Mouse (Mus musculus) olfactory bulb, adult 2 months (tissue): ENCODE measurements around the gene Fnbp1l. TPM values are rescaled to one million over a fixed set of nuclear protein-coding genes. Genes with fewer than 3 reads are reported as not detected.

Experiments used
- H3K27ac ChIP-seq: fragments of 200-500 bp; 2 replicates; pipeline ENCODE4 v1.5.1; 2012; ENCODE audit warnings: low read depth, low read length; ENCODE audit not compliant: insufficient read depth
- H3K4me1 ChIP-seq: fragments of 200-500 bp; 2 replicates; pipeline ENCODE4 v1.6.1; 2012; ENCODE audit warnings: low read length; ENCODE audit not compliant: control insufficient read depth, insufficient read depth
- H3K4me3 ChIP-seq: fragments of 200-500 bp; 2 replicates; pipeline ENCODE4 v1.5.1; 2012; ENCODE audit warnings: mild to moderate bottlenecking, low read depth, low read length, moderate library complexity; ENCODE audit not compliant: insufficient read depth
- CTCF ChIP-seq: fragments of 200-500 bp; IDR thresholded peaks from 2 replicates; pipeline ENCODE4 v1.5.1; 2012; ENCODE audit warnings: low read depth, mild to moderate bottlenecking, low read length, moderate library complexity; ENCODE audit not compliant: insufficient read depth
- POLR2A ChIP-seq: fragments of 200-500 bp; IDR thresholded peaks from 2 replicates; pipeline ENCODE4 v1.6.1; 2012; ENCODE audit warnings: mild to moderate bottlenecking, low read depth, low read length, moderate library complexity; ENCODE audit not compliant: insufficient read depth
- WGBS: fragments of 180-500 bp; shearing (Covaris S2); methylation state at CpG from one replicate; pipeline ENCODE4 v1.1.7; 2018; 5-methylcytosine and 5-hydroxymethylcytosine counted together
- polyA plus RNA-seq: library from polyadenylated mRNA; stranded (reverse); fragments of >200 nt; gene quantifications from 2 replicates; pipeline ENCODE4 v1.2.4, GENCODE M21; 2012; ENCODE audit warnings: low replicate concordance; ENCODE audit not compliant: missing spikeins, insufficient read depth, insufficient read length

Gene Fnbp1l
- polyA plus RNA-seq, 1 experiment: 787 TPM

DNA sequence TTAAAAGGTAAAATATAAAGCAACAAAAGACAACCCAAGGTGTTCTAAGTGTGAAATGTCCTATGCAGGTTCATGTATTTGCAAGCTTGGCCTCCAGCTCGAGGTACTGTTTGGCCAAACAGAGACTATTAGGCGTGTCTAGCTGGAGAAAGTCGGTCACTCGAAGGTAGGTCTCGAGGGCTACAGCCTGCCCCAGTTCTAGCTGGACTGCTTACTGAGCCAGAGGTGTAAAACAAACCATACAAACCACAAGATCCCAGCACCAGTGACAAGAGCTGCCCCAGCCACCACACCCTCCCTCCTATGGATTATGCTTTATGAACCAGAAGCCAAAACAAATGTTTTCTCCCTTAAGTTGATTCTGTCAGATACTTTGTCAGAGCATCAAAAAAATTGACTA is 7.8 kb downstream of the Fnbp1l start:
- no peak overlapping the region for H3K4me3 ChIP-seq
- H3K4me1 ChIP-seq: no peaks in the 10 kb centered on the region
- TF ChIP-seq CTCF: no peak
- no peak for TF ChIP-seq POLR2A
- H3K27ac ChIP-seq: no peak overlapping the region
- 91% methylated on average over 5 of the region's 5 CpGs for WGBS

- WGBS: 87% methylated on average over 10 of the region's 10 CpGs
- H3K27ac ChIP-seq: no peak overlapping the region
- no peak for TF ChIP-seq CTCF
- no peak for TF ChIP-seq POLR2A
- no peaks in the 10 kb centered on the region for H3K4me1 ChIP-seq
- no peak overlapping the region for H3K4me3 ChIP-seq
These were observed 13.3 kb downstream of the Fnbp1l start for GRCm38 (mm10) chr3:122606105-122606801.

- WGBS: 71% methylated on average over 4 of the region's 4 CpGs
- H3K4me3 ChIP-seq: no peak overlapping the region
- peaks cover 3% of the 10 kb centered on the region; the same call in 1 of the 2 replicates for H3K4me1 ChIP-seq
- TF ChIP-seq POLR2A (no peak), CTCF (no peak)
- no peak overlapping the region for H3K27ac ChIP-seq
These were observed 16.3 kb downstream of the Fnbp1l start for GRCm38 (mm10) chr3:122603229-122603628.

GRCm38 (mm10) chr3:122602370-122602769 is 17.1 kb downstream of the Fnbp1l start:
- Histone ChIP-seq H3K4me3 (no peak overlapping the region), H3K27ac (no peak overlapping the region), H3K4me1 (peaks cover 3% of the 10 kb centered on the region; the same call in 1 of the 2 replicates)
- no peak for TF ChIP-seq CTCF
- TF ChIP-seq POLR2A: no peak
- 96% methylated on average over 1 of the region's 1 CpGs for WGBS

DNA sequence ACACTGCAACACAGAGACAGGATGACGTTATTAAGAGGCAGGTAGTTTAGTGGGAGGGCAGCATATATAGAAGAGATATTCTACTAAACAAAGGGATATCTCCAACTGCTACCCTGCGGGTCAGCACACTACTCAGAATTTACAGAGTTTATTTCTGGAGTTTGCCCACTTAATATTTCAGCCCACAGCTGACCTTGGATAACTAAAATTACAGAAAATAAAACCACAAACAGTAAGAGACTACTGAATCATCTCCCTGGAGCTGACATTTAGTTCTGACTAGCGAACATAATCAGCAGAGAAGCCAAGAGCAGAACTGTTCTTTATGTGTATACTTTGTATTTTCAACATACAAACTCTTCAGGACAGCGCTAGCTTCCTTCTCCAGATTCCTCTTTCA is 20.2 kb downstream of the Fnbp1l start:
- peaks cover 3% of the 10 kb centered on the region; the same call in 1 of the 2 replicates for H3K4me1 ChIP-seq
- TF ChIP-seq POLR2A: no peak
- TF ChIP-seq CTCF: no peak
- H3K27ac ChIP-seq: no peak overlapping the region
- H3K4me3 ChIP-seq: no peak overlapping the region
- WGBS: 66% methylated on average over 4 of the region's 4 CpGs

- Histone ChIP-seq H3K27ac (no peak overlapping the region), H3K4me1 (peaks cover 5% of the 10 kb centered on the region; the same call in 1 of the 2 replicates), H3K4me3 (no peak overlapping the region)
- 95% methylated on average over 5 of the region's 5 CpGs for WGBS
- TF ChIP-seq POLR2A (no peak), CTCF (no peak)
These were observed 28.7 kb downstream of the Fnbp1l start for GRCm38 (mm10) chr3:122590804-122591203.

DNA sequence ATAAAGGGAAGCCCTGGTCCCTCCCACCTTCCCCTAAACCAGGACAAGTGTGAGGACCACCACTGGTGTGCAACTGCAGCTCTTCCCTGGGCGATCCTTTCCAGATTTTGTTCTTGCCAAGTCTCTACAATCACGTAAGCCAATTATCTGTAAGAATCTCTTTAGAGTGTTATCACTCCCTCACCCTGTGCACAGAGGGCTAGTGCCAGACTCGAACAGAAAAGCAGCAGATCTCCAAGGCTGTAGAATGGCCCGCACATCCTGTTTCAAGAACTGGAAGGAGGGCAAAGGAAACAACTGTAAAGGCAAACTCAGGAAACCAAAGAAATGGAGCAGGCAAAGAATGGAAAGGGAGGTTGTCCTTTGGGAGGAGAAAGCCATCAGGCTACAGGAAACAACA is 29.2 kb downstream of the Fnbp1l start:
- Histone ChIP-seq H3K4me3 (no peak overlapping the region), H3K27ac (no peak overlapping the region), H3K4me1 (peaks cover 5% of the 10 kb centered on the region; the same call in 1 of the 2 replicates)
- 51% methylated on average over 4 of the region's 4 CpGs for WGBS
- no peak for TF ChIP-seq CTCF

DNA sequence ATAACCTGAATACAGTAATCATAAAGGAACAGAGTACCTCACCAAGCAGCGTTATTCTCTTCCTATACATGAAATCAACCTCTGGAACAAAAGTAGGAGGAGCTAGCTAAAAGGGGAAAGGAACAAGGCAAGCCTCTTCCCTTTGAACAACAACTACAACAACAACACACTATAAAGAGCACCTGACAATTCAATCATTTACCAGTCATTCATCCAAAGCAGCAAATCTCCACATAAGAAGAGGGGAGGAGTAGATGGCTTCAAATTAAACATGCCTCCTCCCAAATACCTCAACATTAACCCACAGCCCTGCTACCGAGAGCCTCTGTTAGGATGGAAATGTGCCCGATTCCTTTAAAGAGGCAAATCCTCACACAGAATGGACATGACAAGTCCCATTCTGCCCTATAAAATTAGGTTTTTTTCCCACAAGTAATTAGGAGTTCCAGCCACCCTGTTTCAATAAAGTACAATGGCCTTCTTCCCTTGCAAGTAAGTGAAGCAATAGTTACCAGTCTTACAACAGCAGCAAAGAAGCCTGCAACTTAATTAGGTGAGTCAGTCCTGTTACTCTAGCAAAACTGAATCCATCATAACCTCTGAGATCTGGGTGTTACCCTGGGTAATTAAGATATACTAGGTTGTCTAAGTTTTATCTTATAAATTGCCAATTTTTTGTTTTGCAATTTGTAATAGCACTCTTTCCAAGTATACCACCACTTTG is 32.4 kb downstream of the Fnbp1l start:
- WGBS: 52% methylated on average over 3 of the region's 3 CpGs
- no peak for TF ChIP-seq POLR2A
- TF ChIP-seq CTCF: no peak
- Histone ChIP-seq H3K4me3 (no peak overlapping the region), H3K4me1 (peaks cover 5% of the 10 kb centered on the region; the same call in 1 of the 2 replicates), H3K27ac (no peak overlapping the region)

- no peak overlapping the region for H3K27ac ChIP-seq
- H3K4me3 ChIP-seq: no peak overlapping the region
- no peak for TF ChIP-seq POLR2A
- no peak for TF ChIP-seq CTCF
- H3K4me1 ChIP-seq: peaks cover 3% of the 10 kb centered on the region
These were observed 42.2 kb downstream of the Fnbp1l start for GRCm38 (mm10) chr3:122577360-122577759.
